Mouse (Mus musculus) stomach, postnatal 0 days (tissue): Measurements from ENCODE around the gene Gm49318.

Experiments used
- CTCF ChIP-seq: IDR thresholded peaks from 2 replicates; pipeline ENCODE4 v1.5.1; 2016; ENCODE audit warnings: antibody characterized with exemption, low read depth, mild to moderate bottlenecking, moderate library complexity
- EP300 ChIP-seq: optimal IDR thresholded peaks from 2 replicates; pipeline ENCODE3; 2016; ENCODE audit warnings: antibody characterized with exemption

GRCm38 (mm10) chr9:21989230-21990110, 81.6 kb downstream of the Gm49318 start, which contains the start of gene Rgl3:
- TF ChIP-seq CTCF = no peak
- no peak for TF ChIP-seq EP300
